Mouse (Mus musculus) hematopoietic stem cell, adult 5-6 weeks (primary cell): ENCODE data around the gene Rplp2. TPM values are rescaled to one million over a fixed set of nuclear protein-coding genes. Genes with fewer than 3 reads are reported as not detected.
A peak's percentile ranks its signal among the peaks of the same experiment; 100 is the strongest.
"Not testable (repeated sequence)": the region's sequence is repeated elsewhere in the genome, so short reads cannot be mapped to it uniquely, and the experiment has no call there.

Experiments used
- ATAC-seq, 2 experiments: fragments of 125-278 bp in 1 of 2; replicated peaks in 1 of 2; 2 replicates each; pipeline ENCODE4 v1.8.0; 2016 to 2017; ENCODE audit warnings: inconsistent platforms in 2 of 2, mild to moderate bottlenecking in 2 of 2, moderate number of reproducible peaks in 2 of 2, low read depth in 1 of 2, moderate TSS enrichment in 1 of 2; ENCODE audit not compliant: low FRiP score in 2 of 2, poor library complexity in 2 of 2, severe bottlenecking in 2 of 2, insufficient read depth in 1 of 2, low TSS enrichment in 1 of 2
- total RNA-seq: library from RNA; stranded (forward); fragments of 172-1452, 232-1000 nt; gene quantifications from 2 replicates; pipeline ENCODE4 v1.2.3, GENCODE M21; 2017

The Rplp2 gene
- total RNA-seq, 1 experiment from 2014 or later, result 1,528 TPM

DNA sequence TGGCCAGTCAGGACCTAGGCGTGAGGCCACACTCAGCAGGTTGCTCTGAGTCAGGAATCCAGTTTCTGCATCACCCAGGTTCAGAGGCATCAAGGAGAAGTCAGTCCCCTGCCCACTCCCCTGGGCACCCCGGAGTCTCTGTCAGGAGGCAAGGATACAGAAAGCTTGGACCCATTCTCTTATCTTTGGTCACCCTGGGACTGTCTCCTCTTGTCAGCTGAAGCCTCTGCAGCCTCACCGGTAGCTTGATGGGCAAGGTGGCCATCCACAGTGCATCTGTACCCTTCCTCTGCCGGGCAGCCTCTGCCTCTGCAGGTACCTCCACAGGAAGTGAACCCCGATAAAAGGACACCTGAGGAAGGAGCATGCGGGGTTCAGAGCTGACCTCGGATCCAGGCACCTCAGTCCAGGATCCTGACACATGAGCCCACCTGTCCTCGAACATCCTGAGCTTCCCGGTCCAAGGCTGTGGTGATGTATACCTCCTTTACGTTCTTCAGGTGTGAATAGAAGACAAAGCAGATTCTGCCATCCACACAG lies 8.0 kb upstream of the Rplp2 start:
- no peak for ATAC-seq

DNA sequence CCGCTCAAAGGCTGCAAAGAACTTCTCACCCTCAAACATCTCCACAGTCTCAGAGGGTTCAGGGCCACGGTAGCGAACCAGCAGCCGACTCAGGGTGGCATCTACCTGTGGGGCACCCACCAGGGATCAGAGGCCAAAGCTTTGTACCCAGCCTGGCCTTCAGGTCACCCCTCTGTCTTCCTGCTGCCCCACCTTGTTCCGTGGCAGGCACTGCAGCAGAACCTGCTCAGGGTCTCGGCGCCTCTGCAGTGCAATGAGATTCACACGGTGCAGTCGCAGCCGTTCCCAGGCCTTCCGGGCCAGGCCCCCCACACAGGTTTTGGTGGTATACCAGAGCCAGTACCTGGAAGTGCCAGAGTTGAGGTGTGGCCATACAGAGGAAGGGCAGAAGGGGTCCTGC lies 7.4 kb upstream of the Rplp2 start:
- no peak for ATAC-seq

DNA sequence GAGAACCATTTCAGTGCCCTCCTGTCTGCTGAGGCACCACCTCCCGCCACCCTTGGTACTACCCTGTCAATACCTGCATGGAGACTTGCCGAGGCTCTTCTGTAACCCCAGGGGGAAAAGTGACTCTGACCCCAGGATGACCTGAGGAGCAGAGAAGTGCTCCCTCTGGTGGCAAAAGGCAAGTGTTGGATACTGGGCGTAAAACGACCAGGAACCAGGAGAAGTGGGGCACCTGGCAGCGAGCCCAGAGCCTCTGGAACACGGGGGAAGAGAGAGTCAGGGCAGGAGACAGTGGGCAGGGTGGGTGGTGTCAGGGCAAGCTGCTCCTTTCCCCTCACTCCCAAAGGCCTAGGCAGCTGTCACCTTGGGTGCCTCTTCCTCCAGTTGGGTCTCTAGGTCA lies 6.6 kb upstream of the Rplp2 start:
- ATAC-seq, result peak in 1 of 2 experiments; percentile 8; a peak in 1 of 4 replicates

DNA sequence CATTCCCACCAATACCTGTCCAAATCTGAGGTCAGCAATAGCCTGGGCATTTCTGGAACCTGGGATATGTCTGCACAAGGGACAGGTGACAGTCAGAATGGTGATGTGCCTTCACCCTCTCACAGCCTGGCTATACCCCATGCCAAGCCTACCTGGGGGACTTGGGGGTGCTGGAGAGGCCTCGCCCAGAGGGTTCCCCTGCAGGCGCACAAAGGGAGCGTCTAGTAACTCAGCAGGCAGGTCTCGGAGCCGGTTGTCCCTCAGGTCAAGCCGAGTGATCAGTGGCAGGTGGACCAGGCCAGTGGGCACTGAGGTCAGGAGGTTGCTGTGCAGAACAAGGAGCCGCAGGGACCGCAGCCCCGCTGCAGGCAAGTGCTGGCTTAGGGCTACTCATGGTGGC lies 5.7 kb upstream of the Rplp2 start:
- no peak for ATAC-seq

DNA sequence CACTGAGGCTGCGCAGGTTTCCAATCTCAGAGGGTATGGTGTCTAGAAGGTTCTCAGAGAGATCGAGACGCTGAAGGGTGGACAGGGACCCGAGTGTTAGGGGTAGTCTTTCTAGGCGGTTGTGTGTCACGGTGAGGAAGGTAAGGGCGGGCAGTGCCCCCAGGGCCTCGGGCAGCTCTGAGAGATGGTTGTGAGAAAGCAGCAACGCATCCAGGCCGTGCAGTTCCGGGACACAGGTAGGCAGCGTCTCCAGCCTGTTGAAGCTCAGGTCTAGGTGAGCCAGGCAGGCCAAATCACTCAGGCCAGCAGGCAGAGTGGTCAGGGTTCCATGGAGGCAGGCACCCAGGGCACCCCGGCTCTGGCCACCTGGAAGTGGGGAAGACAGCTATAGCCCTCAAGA lies 5.0 kb upstream of the Rplp2 start:
- no peak for ATAC-seq

DNA sequence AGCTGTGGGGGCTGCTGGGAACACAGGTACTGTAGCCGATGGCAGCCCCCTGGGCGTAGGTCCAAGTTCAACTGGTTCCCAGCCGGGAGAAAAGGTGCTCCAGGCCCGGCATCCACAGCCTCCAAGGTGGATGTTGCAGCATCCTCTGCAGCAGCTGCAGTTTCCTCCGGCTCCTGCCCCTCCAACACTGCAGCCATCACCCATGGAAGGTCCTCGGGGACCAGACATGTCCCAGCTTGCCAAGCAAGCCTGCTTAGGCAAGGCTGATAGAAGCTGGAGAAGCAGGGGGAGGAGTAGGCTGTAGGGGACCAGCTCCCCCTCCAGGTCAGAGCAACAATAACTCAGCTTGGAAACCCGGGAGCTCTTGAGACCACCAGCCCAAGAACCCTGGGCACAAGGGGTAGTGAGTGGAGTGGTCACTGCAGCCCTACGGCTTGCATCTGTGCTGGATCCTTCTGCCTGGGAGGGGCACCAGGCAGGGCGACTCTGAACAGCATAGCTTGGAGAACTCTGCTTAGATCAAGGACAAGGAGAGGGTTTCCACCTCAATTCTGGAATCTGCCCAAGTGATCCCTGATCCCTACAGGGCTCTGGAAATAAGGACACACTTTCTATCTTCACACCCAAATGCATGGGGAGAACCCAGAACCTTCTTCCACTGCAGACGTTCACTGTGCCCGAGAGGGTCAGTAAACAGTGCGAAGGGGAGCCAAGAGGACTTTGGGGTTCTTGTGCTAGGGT lies 3.9 kb upstream of the Rplp2 start:
- 0 out of 4 replicates have a peak, but pooled peaks have one; percentile 13 to 18 for ATAC-seq

DNA sequence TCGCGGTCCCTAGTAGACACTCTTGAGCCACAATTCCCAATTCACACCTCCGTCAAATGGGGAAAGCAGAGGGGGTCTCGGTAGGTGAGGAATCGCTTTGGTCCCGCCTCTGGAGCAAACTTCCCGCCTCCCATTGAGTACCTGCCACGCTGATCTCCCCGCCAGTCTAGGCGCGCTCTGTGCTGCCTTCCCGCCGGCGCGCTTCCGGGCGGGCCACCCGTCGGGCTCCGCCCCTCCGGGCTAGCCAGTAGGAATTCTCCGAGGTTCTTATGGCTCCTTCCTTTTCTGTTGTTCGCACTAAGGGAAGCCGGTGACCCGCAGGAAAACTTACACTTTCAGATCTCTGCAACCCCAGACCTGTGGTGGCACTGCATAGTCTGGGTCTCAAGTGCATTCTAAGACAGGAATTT lies 3.3 kb upstream of the Rplp2 start, which contains the start of gene Pidd1:
Gene Pidd1, minus strand, starts transcription at position 198 of the 410 bp plus-strand sequence.
- peak; percentile 25 to 33; a peak in 1 of 4 replicates for ATAC-seq

DNA sequence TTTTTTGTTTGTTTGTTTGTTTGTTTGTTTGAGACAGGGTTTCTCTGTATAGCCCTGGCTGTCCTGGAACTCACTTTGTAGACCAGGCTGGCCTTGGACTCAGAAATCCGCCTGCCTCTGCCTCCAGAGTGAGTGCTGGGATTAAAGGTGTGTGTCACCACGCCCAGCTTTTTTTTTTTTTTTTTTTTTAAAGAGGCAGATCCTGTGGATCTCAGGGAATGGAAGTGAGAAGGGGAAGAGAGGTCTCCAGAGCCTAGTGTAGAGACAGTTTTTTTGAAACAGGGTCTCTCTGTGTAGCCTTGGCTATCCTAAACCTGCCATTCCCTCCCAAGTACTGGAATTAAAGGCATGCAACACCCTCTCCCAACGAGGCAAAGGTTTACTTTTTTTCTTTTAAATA lies 796 bp upstream of the Rplp2 start:
- ATAC-seq, result not testable (repeated sequence)

DNA sequence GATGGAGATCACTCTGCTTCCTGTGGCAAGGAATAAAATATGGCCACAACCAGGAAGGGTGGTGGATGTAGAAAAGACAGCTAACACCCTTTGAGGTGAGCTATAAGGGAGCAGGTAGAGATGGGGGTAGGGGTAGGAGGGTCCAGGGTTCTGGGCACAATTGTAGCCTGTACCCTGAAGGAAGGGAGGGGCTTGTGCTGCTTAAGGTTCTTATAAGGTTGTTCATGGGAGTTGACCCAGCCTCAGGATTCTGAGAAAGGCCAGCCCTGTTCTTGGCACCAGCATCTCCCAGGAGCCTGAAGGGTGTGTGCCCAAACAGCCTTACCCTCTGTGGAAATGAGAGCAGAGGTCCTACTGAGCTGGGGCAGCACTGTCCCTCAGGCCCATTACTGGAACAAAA lies 4.8 kb downstream of the Rplp2 start:
- no peak for ATAC-seq

DNA sequence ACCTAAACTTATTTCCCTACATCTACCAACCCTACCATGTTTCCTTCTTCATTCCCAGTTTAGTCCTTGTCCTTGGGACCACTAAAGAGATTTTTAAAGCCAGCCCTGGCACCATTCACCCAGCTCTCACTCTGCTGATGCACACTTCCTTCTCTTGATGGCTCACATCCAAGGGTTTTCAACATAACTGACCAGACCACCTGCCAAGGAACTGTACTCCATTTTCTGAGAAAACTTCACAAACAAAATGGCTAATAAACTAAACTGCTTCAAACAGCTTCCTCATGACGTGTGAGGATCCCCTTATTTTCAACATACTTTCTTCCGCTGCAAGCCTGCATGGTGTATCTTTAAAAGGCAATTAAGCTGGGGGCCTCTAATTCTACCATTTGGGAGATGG lies 6.5 kb downstream of the Rplp2 start:
- no peak for ATAC-seq

DNA sequence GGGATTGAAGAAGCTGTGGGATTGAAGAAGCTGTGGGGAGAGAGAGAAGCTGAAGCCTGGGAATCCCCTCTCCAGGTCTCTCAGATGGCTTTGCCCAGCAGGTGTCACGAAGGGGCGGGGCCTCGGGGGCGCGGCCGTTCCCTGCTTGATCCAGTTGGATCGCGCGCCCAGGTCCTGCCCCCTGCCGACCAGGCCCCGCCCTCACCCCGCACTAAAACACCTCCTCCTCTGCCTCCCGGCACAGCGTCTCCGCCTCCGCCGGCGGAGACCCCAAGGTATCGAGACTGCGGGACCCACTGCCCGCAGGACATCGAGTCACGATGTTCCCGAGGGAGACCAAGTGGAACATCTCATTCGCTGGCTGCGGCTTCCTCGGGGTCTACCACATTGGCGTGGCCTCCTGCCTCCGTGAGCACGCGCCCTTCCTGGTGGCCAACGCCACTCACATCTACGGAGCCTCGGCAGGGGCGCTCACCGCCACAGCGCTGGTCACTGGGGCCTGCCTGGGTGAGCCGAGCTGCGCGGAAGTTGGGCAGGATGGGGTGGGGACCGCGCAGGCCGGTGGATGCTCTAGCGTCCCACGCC lies 7.9 kb downstream of the Rplp2 start, which contains the start of gene Pnpla2:
Gene Pnpla2, plus strand, starts transcription at position 232 of the 585 bp plus-strand sequence.
- ATAC-seq, result peak; percentile 82 to 89

DNA sequence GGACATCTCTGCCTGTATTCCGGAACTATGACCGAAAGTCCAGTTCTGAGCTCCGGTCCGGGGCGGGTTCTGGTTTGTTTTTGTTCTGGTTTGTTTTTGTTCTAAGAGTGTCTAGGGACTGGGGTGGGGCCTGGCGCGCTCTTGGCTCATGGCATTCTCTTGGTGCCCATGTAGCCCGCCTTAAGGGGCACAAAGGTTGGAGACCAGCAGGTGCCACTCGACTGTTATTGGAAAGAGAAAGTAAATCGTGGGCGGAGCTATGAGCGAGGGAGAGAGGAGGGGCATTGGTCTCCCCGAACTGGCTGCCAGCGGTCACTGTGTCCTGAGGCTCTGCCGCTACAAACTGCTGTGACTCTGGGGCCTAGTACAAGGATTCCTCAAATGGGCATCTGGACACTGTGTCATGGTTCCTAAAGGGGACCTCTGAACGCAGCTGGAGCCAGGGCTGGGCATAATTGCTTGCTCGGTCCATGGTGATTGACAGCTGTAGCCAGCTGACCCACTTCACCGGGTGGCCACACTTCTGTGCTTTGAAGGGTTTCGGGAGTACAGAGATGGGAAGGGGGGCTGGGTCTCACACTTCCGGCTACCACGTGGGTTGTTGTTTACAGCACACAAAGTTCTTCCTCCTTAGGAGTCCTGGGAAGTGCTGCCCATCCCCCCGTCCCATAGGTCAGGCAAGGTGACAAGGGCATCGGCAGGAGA lies 8.6 kb downstream of the Rplp2 start:
- peak; percentile 29 to 51 for ATAC-seq

DNA sequence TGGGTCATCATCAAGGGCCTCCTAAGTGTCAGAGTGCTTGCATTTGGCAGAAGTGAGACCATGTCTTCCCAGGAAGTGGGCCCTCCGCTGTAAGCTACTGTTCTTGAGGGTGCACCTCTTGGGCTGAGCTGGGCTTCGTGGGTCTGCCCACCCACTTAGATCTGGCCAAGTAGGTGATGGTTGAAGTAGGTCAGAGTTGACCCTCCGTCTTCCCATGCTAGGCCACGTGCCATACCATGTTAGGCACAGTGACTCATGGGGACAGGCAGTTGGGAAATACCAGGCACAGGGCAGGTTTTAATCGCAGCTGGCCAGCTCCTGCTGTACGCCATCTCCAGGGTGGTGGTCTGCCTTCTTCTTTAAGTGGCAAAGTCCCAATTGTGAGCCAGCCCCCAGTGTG lies 9.6 kb downstream of the Rplp2 start:
- no peak for ATAC-seq

DNA sequence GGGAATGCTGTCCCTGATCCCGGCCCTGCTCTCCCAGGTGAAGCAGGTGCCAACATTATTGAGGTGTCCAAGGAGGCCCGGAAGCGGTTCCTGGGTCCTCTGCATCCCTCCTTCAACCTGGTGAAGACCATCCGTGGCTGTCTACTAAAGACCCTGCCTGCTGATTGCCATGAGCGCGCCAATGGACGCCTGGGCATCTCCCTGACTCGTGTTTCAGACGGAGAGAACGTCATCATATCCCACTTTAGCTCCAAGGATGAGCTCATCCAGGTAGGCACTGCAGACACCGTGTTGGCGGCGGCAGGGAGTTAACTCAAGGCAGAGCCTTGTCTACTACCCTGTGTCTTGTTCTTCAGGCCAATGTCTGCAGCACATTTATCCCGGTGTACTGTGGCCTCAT lies 10.1 kb downstream of the Rplp2 start:
- ATAC-seq, result no peak

DNA sequence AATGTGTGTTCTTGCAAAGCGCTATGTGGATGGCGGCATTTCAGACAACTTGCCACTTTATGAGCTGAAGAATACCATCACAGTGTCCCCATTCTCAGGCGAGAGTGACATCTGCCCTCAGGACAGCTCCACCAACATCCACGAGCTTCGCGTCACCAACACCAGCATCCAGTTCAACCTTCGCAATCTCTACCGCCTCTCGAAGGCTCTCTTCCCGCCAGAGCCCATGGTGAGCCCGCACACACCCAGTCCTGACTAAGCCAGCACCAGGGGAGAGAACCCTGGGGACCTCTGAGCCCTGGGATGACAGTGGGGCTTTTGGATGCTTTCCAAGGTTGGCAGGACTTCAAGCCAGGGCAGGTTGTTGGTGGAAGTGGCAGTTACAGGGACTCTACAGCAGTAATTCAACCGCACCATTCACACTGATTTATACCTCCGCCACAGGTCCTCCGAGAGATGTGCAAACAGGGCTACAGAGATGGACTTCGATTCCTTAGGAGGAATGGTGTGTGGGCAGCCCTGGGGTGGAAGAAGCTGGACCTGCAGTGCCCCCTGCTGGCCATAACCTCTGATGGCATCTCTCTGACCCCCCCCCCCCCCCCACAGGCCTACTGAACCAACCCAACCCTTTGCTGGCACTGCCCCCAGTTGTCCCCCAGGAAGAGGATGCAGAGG lies 11.0 kb downstream of the Rplp2 start:
- ATAC-seq, result no peak

DNA sequence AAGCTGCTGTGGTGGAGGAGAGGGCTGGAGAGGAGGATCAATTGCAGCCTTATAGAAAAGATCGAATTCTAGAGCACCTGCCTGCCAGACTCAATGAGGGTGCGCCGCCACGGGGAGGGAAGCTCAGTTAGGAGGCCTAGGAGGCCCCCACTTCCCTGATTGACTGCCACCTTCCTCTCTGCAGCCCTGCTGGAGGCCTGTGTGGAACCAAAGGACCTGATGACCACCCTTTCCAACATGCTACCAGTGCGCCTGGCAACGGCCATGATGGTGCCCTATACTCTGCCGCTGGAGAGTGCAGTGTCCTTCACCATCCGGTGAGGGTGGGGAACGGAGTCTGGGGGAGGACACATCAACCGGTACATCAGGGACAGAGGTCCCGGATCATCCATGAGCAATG lies 11.5 kb downstream of the Rplp2 start:
- ATAC-seq, result no peak

DNA sequence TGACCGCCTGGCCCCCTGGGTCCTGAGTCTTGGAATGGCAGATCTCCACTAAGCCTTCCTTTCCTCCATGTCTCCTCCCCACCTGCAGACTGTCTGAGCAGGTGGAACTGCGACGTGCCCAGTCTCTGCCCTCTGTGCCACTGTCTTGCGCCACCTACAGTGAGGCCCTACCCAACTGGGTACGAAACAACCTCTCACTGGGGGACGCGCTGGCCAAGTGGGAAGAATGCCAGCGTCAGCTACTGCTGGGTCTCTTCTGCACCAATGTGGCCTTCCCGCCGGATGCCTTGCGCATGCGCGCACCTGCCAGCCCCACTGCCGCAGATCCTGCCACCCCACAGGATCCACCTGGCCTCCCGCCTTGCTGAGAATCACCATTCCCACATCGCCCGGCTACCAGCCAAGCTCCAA lies 12.1 kb downstream of the Rplp2 start:
- no peak for ATAC-seq

DNA sequence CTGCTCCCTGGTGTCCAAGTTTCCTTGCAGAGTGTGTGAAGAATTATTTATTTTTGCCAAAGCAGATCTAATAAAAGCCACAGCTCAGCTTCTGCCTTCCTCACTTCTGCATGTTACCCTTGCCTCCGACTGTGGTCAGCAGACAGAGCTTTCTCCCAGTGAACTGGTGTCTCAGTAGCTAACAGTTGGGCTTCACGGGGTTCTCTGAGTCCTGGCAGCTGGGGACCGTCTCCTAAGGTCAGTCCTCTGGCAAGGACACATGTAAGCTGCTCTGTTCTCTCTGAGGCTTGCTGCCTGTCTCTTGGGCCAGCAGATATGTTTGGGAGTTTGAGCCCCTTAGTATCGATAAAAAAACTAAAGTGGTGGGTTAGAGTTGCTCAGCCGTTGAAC lies 12.8 kb downstream of the Rplp2 start:
- ATAC-seq, result no peak
